Mouse (Mus musculus) midbrain, embryonic 16.5 days (tissue): ENCODE results near the gene Tmcc3. TPM values are rescaled to one million over a fixed set of nuclear protein-coding genes. Genes with fewer than 3 reads are reported as not detected.
A peak's percentile ranks its signal among the peaks of the same experiment; 100 is the strongest.

Experiments
- ATAC-seq: fragments of 200-750 bp; cut with Nextera tagmentation; 2 replicates; pipeline ENCODE4 v1.8.0; 2017; ENCODE audit warnings: moderate TSS enrichment
- H3K27ac ChIP-seq: fragments of 300-500 bp; sonication (generic); 2 replicates; pipeline ENCODE4 v1.5.1; 2014; ENCODE audit warnings: mild to moderate bottlenecking, low read length, mixed read lengths
- H3K27me3 ChIP-seq: fragments of 300-500 bp; sonication (generic); 2 replicates; pipeline ENCODE4 v1.6.1; 2014; ENCODE audit warnings: low read depth, low read length, mixed read lengths; ENCODE audit not compliant: control insufficient read depth, insufficient read depth
- H3K36me3 ChIP-seq: fragments of 300-500 bp; sonication (generic); 2 replicates; pipeline ENCODE4 v1.6.1; 2014; ENCODE audit warnings: mild to moderate bottlenecking, low read length, moderate library complexity, mixed read lengths; ENCODE audit not compliant: control insufficient read depth, insufficient read depth
- H3K4me1 ChIP-seq: fragments of 300-500 bp; sonication (generic); 2 replicates; pipeline ENCODE4 v1.6.1; 2014; ENCODE audit warnings: mild to moderate bottlenecking, low read length, mixed read lengths; ENCODE audit not compliant: control insufficient read depth, insufficient read depth
- H3K4me2 ChIP-seq: fragments of 300-500 bp; sonication (generic); 2 replicates; pipeline ENCODE4 v1.6.1; 2014; ENCODE audit warnings: mild to moderate bottlenecking, low read length, mixed read lengths
- H3K4me3 ChIP-seq: fragments of 300-500 bp; sonication (generic); 2 replicates; pipeline ENCODE4 v1.5.1; 2014; ENCODE audit warnings: low read depth, mild to moderate bottlenecking, low read length, moderate library complexity, mixed read lengths
- H3K9ac ChIP-seq: fragments of 300-500 bp; sonication (generic); 2 replicates; pipeline ENCODE4 v1.6.1; 2014; ENCODE audit warnings: low read depth, low read length, mixed read lengths
- H3K9me3 ChIP-seq: fragments of 300-500 bp; sonication (generic); replicated peaks from 2 replicates; pipeline ENCODE4 v1.6.1; 2014; ENCODE audit warnings: mild to moderate bottlenecking, low read length, mixed read lengths; ENCODE audit not compliant: control insufficient read depth, poor library complexity, severe bottlenecking
- WGBS: fragments of 180-500 bp; shearing (Covaris S2); extraction: QIAGEN DNeasy Blood & Tissue Kit; methylation state at CpG from one replicate; pipeline ENCODE4 v1.1.7; 2014; 5-methylcytosine and 5-hydroxymethylcytosine counted together
- polyA plus RNA-seq: library from polyadenylated mRNA; unstranded; fragments of >200 nt; fragmentation: Nextera tagmentation; extraction: Ambion mirVana; gene quantifications from 2 replicates; pipeline ENCODE4 v1.2.1, GENCODE M21; 2015

Tmcc3 gene
- polyA plus RNA-seq, 1 experiment from 2014 or later: 16.4 TPM

GRCm38 (mm10) chr10:94352172-94352876, 40.6 kb downstream of the Tmcc3 start:
- Histone ChIP-seq H3K4me1 (no peaks in the 10 kb centered on the region), H3K27me3 (no peaks in the 10 kb centered on the region), H3K4me3 (no peak overlapping the region), H3K9me3 (no peaks in the 10 kb centered on the region), H3K27ac (no peak overlapping the region), H3K4me2 (no peak overlapping the region), H3K9ac (no peak overlapping the region), H3K36me3 (no peaks in the 10 kb centered on the region)
- no peak for ATAC-seq
- 93% methylated on average over 7 of the region's 7 CpGs for WGBS

- no peaks in the 10 kb centered on the region for H3K4me1 ChIP-seq
- no peak for ATAC-seq
- no peak overlapping the region for H3K4me2 ChIP-seq
- H3K27ac ChIP-seq: no peak overlapping the region
- no peaks in the 10 kb centered on the region for H3K36me3 ChIP-seq
- H3K4me3 ChIP-seq: no peak overlapping the region
- H3K9me3 ChIP-seq: no peaks in the 10 kb centered on the region
- no peaks in the 10 kb centered on the region for H3K27me3 ChIP-seq
- 90% methylated on average over 9 of the region's 9 CpGs for WGBS
- no peak overlapping the region for H3K9ac ChIP-seq
Measured at GRCm38 (mm10) chr10:94352877-94353853, 41.4 kb downstream of the Tmcc3 start.

GRCm38 (mm10) chr10:94354005-94354404, 42.3 kb downstream of the Tmcc3 start:
- 75% methylated on average over 4 of the region's 4 CpGs for WGBS
- no peak overlapping the region for H3K27ac ChIP-seq
- no peaks in the 10 kb centered on the region for H3K27me3 ChIP-seq
- ATAC-seq: no peak
- no peaks in the 10 kb centered on the region for H3K36me3 ChIP-seq
- H3K4me3 ChIP-seq: no peak overlapping the region
- H3K9me3 ChIP-seq: no peaks in the 10 kb centered on the region
- no peak overlapping the region for H3K4me2 ChIP-seq
- no peaks in the 10 kb centered on the region for H3K4me1 ChIP-seq
- H3K9ac ChIP-seq: no peak overlapping the region

- no peak for ATAC-seq
- WGBS: 86% methylated on average over 3 of the region's 3 CpGs
Measured at GRCm38 (mm10) chr10:94354427-94354826, 42.7 kb downstream of the Tmcc3 start.

GRCm38 (mm10) chr10:94356504-94357169, 44.9 kb downstream of the Tmcc3 start:
- H3K9ac ChIP-seq: no peak overlapping the region
- no peak overlapping the region for H3K4me3 ChIP-seq
- no peaks in the 10 kb centered on the region for H3K4me1 ChIP-seq
- no peak for ATAC-seq
- H3K4me2 ChIP-seq: no peak overlapping the region
- no peaks in the 10 kb centered on the region for H3K36me3 ChIP-seq
- 92% methylated on average over 13 of the region's 13 CpGs for whole genome bisulfite sequencing
- no peaks in the 10 kb centered on the region for H3K27me3 ChIP-seq
- no peak overlapping the region for H3K27ac ChIP-seq
- no peaks in the 10 kb centered on the region for H3K9me3 ChIP-seq

More at GRCm38 (mm10) chr10:94354427-94354826, 42.7 kb downstream of the Tmcc3 start:
- no peak overlapping the region for H3K4me2 ChIP-seq
- H3K36me3 ChIP-seq: no peaks in the 10 kb centered on the region
- no peaks in the 10 kb centered on the region for H3K4me1 ChIP-seq
- no peak overlapping the region for H3K4me3 ChIP-seq
- no peak overlapping the region for H3K9ac ChIP-seq
- H3K27ac ChIP-seq: no peak overlapping the region
- H3K9me3 ChIP-seq: no peaks in the 10 kb centered on the region
- H3K27me3 ChIP-seq: no peaks in the 10 kb centered on the region

GRCm38 (mm10) chr10:94360664-94361063, 48.9 kb downstream of the Tmcc3 start:
- no peak overlapping the region for H3K27ac ChIP-seq
- ATAC-seq: no peak

GRCm38 (mm10) chr10:94371293-94371692, 59.5 kb downstream of the Tmcc3 start:
- no peak for ATAC-seq
- no peaks in the 10 kb centered on the region for H3K4me1 ChIP-seq
- H3K27me3 ChIP-seq: no peaks in the 10 kb centered on the region
- no peak overlapping the region for H3K4me3 ChIP-seq
- no peak overlapping the region for H3K9ac ChIP-seq
- no peaks in the 10 kb centered on the region for H3K9me3 ChIP-seq
- H3K27ac ChIP-seq: no peak overlapping the region
- no peaks in the 10 kb centered on the region for H3K36me3 ChIP-seq
- H3K4me2 ChIP-seq: no peak overlapping the region
- WGBS: 47% methylated on average over 2 of the region's 2 CpGs

More at GRCm38 (mm10) chr10:94360664-94361063, 48.9 kb downstream of the Tmcc3 start:
- peaks cover 3% of the 10 kb centered on the region; the same call in 1 of the 2 replicates for H3K9me3 ChIP-seq
- H3K4me3 ChIP-seq: no peak overlapping the region
- no peaks in the 10 kb centered on the region for H3K27me3 ChIP-seq
- no peak overlapping the region for H3K4me2 ChIP-seq
- H3K36me3 ChIP-seq: no peaks in the 10 kb centered on the region
- H3K9ac ChIP-seq: no peak overlapping the region
- H3K4me1 ChIP-seq: no peaks in the 10 kb centered on the region
- WGBS: 59% methylated on average over 1 of the region's 1 CpGs

GRCm38 (mm10) chr10:94376941-94377340, 65.2 kb downstream of the Tmcc3 start:
- no peak for ATAC-seq
- peak overlapping the region; percentile 44; the same call in 1 of the 2 replicates for H3K27ac ChIP-seq
- H3K9ac ChIP-seq: no peak overlapping the region

More at GRCm38 (mm10) chr10:94376941-94377340, 65.2 kb downstream of the Tmcc3 start:
- Histone ChIP-seq H3K4me1 (peaks cover 11% of the 10 kb centered on the region), H3K4me3 (no peak overlapping the region), H3K36me3 (no peaks in the 10 kb centered on the region), H3K27me3 (no peaks in the 10 kb centered on the region), H3K4me2 (no peak overlapping the region), H3K9me3 (no peaks in the 10 kb centered on the region)
- 32% methylated on average over 4 of the region's 4 CpGs for WGBS
